Mouse (Mus musculus): ENCODE measurements around the gene Rrh.

The Rrh gene

GRCm38 (mm10) chr3:129822206-129822775, at the start of gene Rrh:
TSS of gene Rrh (minus strand) at chr3:129822587.
- no peak for DNase-seq (ENCODE audit: low spot score)

- no peak for DNase-seq (ENCODE audit: low spot score)
Observed at GRCm38 (mm10) chr3:129863698-129864097, 41.3 kb upstream of the Rrh start.

- DNase-seq (ENCODE audit: low spot score): no peak
Observed at GRCm38 (mm10) chr3:129862592-129862991, 40.2 kb upstream of the Rrh start.

- DNase-seq (ENCODE audit: low spot score): no peak
Observed at GRCm38 (mm10) chr3:129846846-129847245, 24.5 kb upstream of the Rrh start.

- peak; percentile 53 for DNase-seq (ENCODE audit: low spot score)
Observed at GRCm38 (mm10) chr3:129845868-129846267, 23.5 kb upstream of the Rrh start.

GRCm38 (mm10) chr3:129838017-129838416, 15.6 kb upstream of the Rrh start:
- peak; percentile 14 for DNase-seq (ENCODE audit: low spot score)

GRCm38 (mm10) chr3:129836965-129837364, 14.6 kb upstream of the Rrh start:
- no peak for DNase-seq (ENCODE audit: low spot score)

GRCm38 (mm10) chr3:129836051-129836697, 13.8 kb upstream of the Rrh start:
- DNase-seq (ENCODE audit: low spot score): peak; percentile 78

GRCm38 (mm10) chr3:129835388-129835934, 13.1 kb upstream of the Rrh start, which contains the start of gene Cfi:
TSS of gene Cfi (plus strand) at chr3:129835884.
- DNase-seq (ENCODE audit: low spot score): peak; percentile 39

GRCm38 (mm10) chr3:129831035-129831568, 8.7 kb upstream of the Rrh start, which contains the start of gene Gar1:
TSS of gene Gar1 (minus strand) at chr3:129831396.
- peak; percentile 93 for DNase-seq (ENCODE audit: low spot score)

- no peak for DNase-seq (ENCODE audit: low spot score)
Observed at GRCm38 (mm10) chr3:129830626-129831025, 8.2 kb upstream of the Rrh start.

- DNase-seq (ENCODE audit: low spot score): no peak
Observed at GRCm38 (mm10) chr3:129827691-129828090, 5.3 kb upstream of the Rrh start.

- no peak for DNase-seq (ENCODE audit: low spot score)
Observed at GRCm38 (mm10) chr3:129826691-129827090, 4.3 kb upstream of the Rrh start.

- DNase-seq (ENCODE audit: low spot score): no peak
Observed at GRCm38 (mm10) chr3:129824891-129825290, 2.5 kb upstream of the Rrh start.

GRCm38 (mm10) chr3:129824146-129824545, 1.8 kb upstream of the Rrh start:
- no peak for DNase-seq (ENCODE audit: low spot score)

GRCm38 (mm10) chr3:129823293-129823692, 906 bp upstream of the Rrh start:
- peak; percentile 28 for DNase-seq (ENCODE audit: low spot score)

- no peak for DNase-seq (ENCODE audit: low spot score)
Observed at GRCm38 (mm10) chr3:129821736-129822135, 651 bp downstream of the Rrh start.

GRCm38 (mm10) chr3:129820847-129821246, 1.5 kb downstream of the Rrh start:
- DNase-seq (ENCODE audit: low spot score): no peak

- no peak for DNase-seq (ENCODE audit: low spot score)
Observed at GRCm38 (mm10) chr3:129803765-129804164, 18.6 kb downstream of the Rrh start, which contains the start of gene Lrit3. TSS of gene Lrit3 (minus strand) at chr3:129804030.

GRCm38 (mm10) chr3:129799011-129799410, 23.4 kb downstream of the Rrh start:
- DNase-seq (ENCODE audit: low spot score): no peak

GRCm38 (mm10) chr3:129798551-129798950, 23.8 kb downstream of the Rrh start:
- DNase-seq (ENCODE audit: low spot score): no peak

GRCm38 (mm10) chr3:129797341-129797740, 25.0 kb downstream of the Rrh start:
- peak; percentile 18 for DNase-seq (ENCODE audit: low spot score)

- no peak for DNase-seq (ENCODE audit: low spot score)
Observed at GRCm38 (mm10) chr3:129793801-129794200, 28.6 kb downstream of the Rrh start.

All from yolk sac, embryonic 10.5 days (tissue).